Mouse (Mus musculus): Measurements from ENCODE around the gene Zic5.
"Not testable (repeated sequence)": the region's sequence is repeated elsewhere in the genome, so short reads cannot be mapped to it uniquely, and the experiment has no call there.

DNA sequence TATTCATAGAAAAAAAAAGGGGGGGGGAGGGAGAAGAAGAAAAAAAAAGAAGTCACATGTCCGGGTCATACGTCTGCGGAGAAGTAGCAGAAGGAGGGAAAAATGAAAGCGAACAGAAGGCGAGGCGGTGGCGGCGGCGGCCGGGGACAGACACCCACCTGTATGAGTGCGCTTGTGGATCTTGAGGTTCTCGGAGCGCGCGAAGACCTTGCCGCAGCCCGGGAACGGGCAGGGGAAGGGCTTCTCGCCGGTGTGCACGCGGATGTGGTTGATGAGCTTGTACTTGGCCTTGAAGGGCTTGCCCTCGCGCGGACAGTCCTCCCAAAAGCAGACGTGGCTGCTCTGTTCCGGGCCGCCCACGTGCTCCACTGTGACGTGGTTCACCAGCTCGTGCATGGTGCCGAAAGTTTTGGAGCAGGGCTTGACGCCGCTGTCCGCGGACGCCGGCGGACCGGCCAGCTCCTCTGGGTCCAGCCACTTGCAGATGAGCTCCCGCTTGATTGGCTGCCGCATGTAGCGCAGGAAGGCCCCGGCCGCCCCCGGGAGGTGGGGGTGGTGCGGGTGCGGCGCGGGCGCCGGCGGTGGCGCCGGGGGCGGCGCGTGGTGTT, 1.6 kb downstream of the Zic5 start:
- TF ChIP-seq CTCF, POLR2A (IDR thresholded peaks at IDR 0.05; ENCODE audit: extremely low read depth, insufficient read depth, low read length): not testable (repeated sequence)

Measured in cortical plate, adult 2 months (tissue).